ENCODE assay signal across 12 mouse cellular contexts in genomic region chr11:103118866-103119265, GRCm38 (mm10). TPM values are rescaled to one million over a fixed set of nuclear protein-coding genes. Genes with fewer than 3 reads are reported as not detected.
DNase-seq lines count a peak whose midpoint lies in the region; ATAC-seq and TF ChIP-seq lines count a peak whose summit lies in the region.
"Had no signal": no experiment of that assay in that cellular context is flagged by ENCODE, and none has a peak within 500 bp of the region (broad histone marks: within the 10 kb centered on the region; RNA-seq: fewer than 3 reads in every experiment).

No protein-coding gene starts in this region.

- no peak overlapping the region for H3K27ac ChIP-seq in lung, embryonic 14.5 days (ENCODE audit: low read depth)
- no peak overlapping the region for H3K27ac ChIP-seq in limb, embryonic 10.5 days
- H3K27ac ChIP-seq in neural tube, embryonic 15.5 days (replicated peaks) = no peak overlapping the region

- TF ChIP-seq CTCF in lung, embryonic 14.5 days (IDR thresholded peaks at IDR 0.05; ENCODE audit: low read depth) = no peak

- H3K4me2 ChIP-seq in lung, embryonic 14.5 days = peak overlapping the region; percentile 96
- peak overlapping the region; percentile 90 for H3K4me2 ChIP-seq in neural tube, embryonic 15.5 days

- ATAC-seq in erythroblast, adult 5-6 weeks (replicated peaks; ENCODE audit: low FRiP score, poor library complexity, severe bottlenecking) = no peak
- ATAC-seq in lung, embryonic 14.5 days (ENCODE audit: insufficient read depth) = no peak
- ATAC-seq in neural tube, embryonic 15.5 days (ENCODE audit: low FRiP score) = no peak
- ATAC-seq: activated CD4-positive, CD25-positive, alpha-beta regulatory T cell, adult 4 months had no signal

- DNase-seq in lung, embryonic 14.5 days = no peak
- no peak for DNase-seq in lung, postnatal 10 days
- DNase-seq in limb, embryonic 10.5 days (ENCODE audit: low spot score) = no peak
- DNase-seq in urinary bladder, adult 18-20 months (ENCODE audit: low spot score in 2 of 2) = no peak
- no peak for DNase-seq in thymus, adult 18-20 months
- DNase-seq: cerebellum, adult 9-10 months; gastrocnemius, postnatal 10 days; thymus, adult 2 months had no signal

- H3K4me3 ChIP-seq in erythroblast, embryonic 14.5 days (replicated peaks) = peak overlapping the region; percentile 96
- H3K4me3 ChIP-seq in lung, embryonic 14.5 days (ENCODE audit: low read depth, low read length) = peak overlapping the region; percentile 68
- 0 out of 2 replicates have a peak overlapping the region, but pooled peaks have one; percentile 59 for H3K4me3 ChIP-seq in limb, embryonic 10.5 days
- H3K4me3 ChIP-seq in neural tube, embryonic 15.5 days (replicated peaks) = peak overlapping the region; percentile 63

- no peaks in the 10 kb centered on the region for H3K9me3 ChIP-seq in erythroblast, embryonic 14.5 days (ENCODE audit: control insufficient read depth, low read length)
- H3K9me3 ChIP-seq in lung, embryonic 14.5 days (ENCODE audit: low read depth, low read length) = no peaks in the 10 kb centered on the region
- H3K9me3 ChIP-seq in limb, embryonic 10.5 days (replicated peaks) = no peaks in the 10 kb centered on the region
- no peaks in the 10 kb centered on the region for H3K9me3 ChIP-seq in neural tube, embryonic 15.5 days (replicated peaks)

- peaks cover 45% of the 10 kb centered on the region for H3K4me1 ChIP-seq in erythroblast, embryonic 14.5 days (ENCODE audit: control insufficient read depth)
- H3K4me1 ChIP-seq in lung, embryonic 14.5 days (ENCODE audit: insufficient read depth) = peaks cover 4% of the 10 kb centered on the region
- peaks cover 36% of the 10 kb centered on the region for H3K4me1 ChIP-seq in limb, embryonic 10.5 days
- H3K4me1 ChIP-seq in neural tube, embryonic 15.5 days = peaks cover 30% of the 10 kb centered on the region

- H3K27me3 ChIP-seq in erythroblast, embryonic 14.5 days (ENCODE audit: control insufficient read depth) = peaks cover 4% of the 10 kb centered on the region
- H3K27me3 ChIP-seq in lung, embryonic 14.5 days (ENCODE audit: insufficient read depth, low read length) = no peaks in the 10 kb centered on the region
- H3K27me3 ChIP-seq in limb, embryonic 10.5 days (ENCODE audit: low read depth, poor library complexity, severe bottlenecking) = peaks cover 2% of the 10 kb centered on the region; the same call in 1 of the 2 replicates
- no peaks in the 10 kb centered on the region for H3K27me3 ChIP-seq in neural tube, embryonic 15.5 days (replicated peaks)

- H3K9ac ChIP-seq in lung, embryonic 14.5 days = 0 out of 2 replicates have a peak overlapping the region, but pooled peaks have one; percentile 26
- peak overlapping the region; percentile 18; the same call in 1 of the 2 replicates for H3K9ac ChIP-seq in neural tube, embryonic 15.5 days (replicated peaks)

- H3K36me3 ChIP-seq in erythroblast, embryonic 14.5 days (ENCODE audit: control insufficient read depth) = peaks cover 12% of the 10 kb centered on the region
- no peaks in the 10 kb centered on the region; the same call in 1 of the 2 replicates for H3K36me3 ChIP-seq in lung, embryonic 14.5 days (ENCODE audit: insufficient read depth)
- H3K36me3 ChIP-seq in limb, embryonic 10.5 days = no peaks in the 10 kb centered on the region
- H3K36me3 ChIP-seq in neural tube, embryonic 15.5 days = no peaks in the 10 kb centered on the region

- 80% methylated on average over 2 of the region's 2 CpGs for WGBS in lung, embryonic 14.5 days
- WGBS in limb, embryonic 10.5 days = 96% methylated on average over 2 of the region's 2 CpGs
- 85% methylated on average over 2 of the region's 2 CpGs for WGBS in neural tube, embryonic 15.5 days

RNA-seq across cellular contexts. Expression of gene Hexim1, which starts 2.8 kb away (rescaled TPM):
- 7.6 and 7.7 TPM in 2 replicates for polyA plus RNA-seq in erythroblast, embryonic 14.5 days (2012)
- total RNA-seq in erythroblast, adult 5-6 weeks (2015; ENCODE audit: low replicate concordance) = 14.8 and 15.9 TPM in 2 replicates
- total RNA-seq in erythroblast, adult 5-6 weeks (2017; ENCODE audit: low replicate concordance) = 27.9 and 36.7 TPM in 2 replicates
- polyA plus RNA-seq in lung, embryonic 14.5 days (2014; fragmentation: Nextera tagmentation; extraction: Ambion mirVana) = 5.3 and 5.8 TPM in 2 replicates
- polyA plus RNA-seq in limb, embryonic 10.5 days (2016; fragmentation: Nextera tagmentation; extraction: Ambion mirVana) = 1.8 and 2.4 TPM in 2 replicates
- 4.3 and 4.5 TPM in 2 replicates for polyA plus RNA-seq in neural tube, embryonic 15.5 days (2015; fragmentation: Nextera tagmentation; extraction: Ambion mirVana)

RNA-seq across cellular contexts. Expression of gene Hexim2, which starts 13.4 kb away (rescaled TPM):
- 2.5 and 3.4 TPM in 2 replicates for polyA plus RNA-seq in erythroblast, embryonic 14.5 days (2012)
- 0.96 and 3.1 TPM in 2 replicates for total RNA-seq in erythroblast, adult 5-6 weeks (2015; ENCODE audit: low replicate concordance)
- total RNA-seq in erythroblast, adult 5-6 weeks (2017; ENCODE audit: low replicate concordance) = 2.4 and 9.5 TPM in 2 replicates
- polyA plus RNA-seq in lung, embryonic 14.5 days (2014; fragmentation: Nextera tagmentation; extraction: Ambion mirVana) = 9.3 and 9.5 TPM in 2 replicates
- polyA plus RNA-seq in limb, embryonic 10.5 days (2016; fragmentation: Nextera tagmentation; extraction: Ambion mirVana) = 10.1 and 12.3 TPM in 2 replicates
- polyA plus RNA-seq in neural tube, embryonic 15.5 days (2015; fragmentation: Nextera tagmentation; extraction: Ambion mirVana) = 28.4 and 29.0 TPM in 2 replicates

RNA-seq across cellular contexts. Expression of gene Acbd4, which starts 17.4 kb away (rescaled TPM):
- polyA plus RNA-seq in erythroblast, embryonic 14.5 days (2012) = 67.7 and 78.7 TPM in 2 replicates
- total RNA-seq in erythroblast, adult 5-6 weeks (2015; ENCODE audit: low replicate concordance) = 6.7 and 15.3 TPM in 2 replicates
- 25.0 TPM in 2 replicates for total RNA-seq in erythroblast, adult 5-6 weeks (2017; ENCODE audit: low replicate concordance)
- 11.0 and 14.4 TPM in 2 replicates for polyA plus RNA-seq in lung, embryonic 14.5 days (2014; fragmentation: Nextera tagmentation; extraction: Ambion mirVana)
- 4.0 and 5.1 TPM in 2 replicates for polyA plus RNA-seq in limb, embryonic 10.5 days (2016; fragmentation: Nextera tagmentation; extraction: Ambion mirVana)
- polyA plus RNA-seq in neural tube, embryonic 15.5 days (2015; fragmentation: Nextera tagmentation; extraction: Ambion mirVana) = 9.3 and 10.4 TPM in 2 replicates

RNA-seq across cellular contexts. Expression of gene Plcd3, which starts 17.4 kb away (rescaled TPM):
- polyA plus RNA-seq in erythroblast, embryonic 14.5 days (2012) = 0.06 and 0.17 TPM in 2 replicates
- total RNA-seq in erythroblast, adult 5-6 weeks (2015; ENCODE audit: low replicate concordance) = not detected in 2 replicates
- 0.70 and 1.0 TPM in 2 replicates for total RNA-seq in erythroblast, adult 5-6 weeks (2017; ENCODE audit: low replicate concordance)
- polyA plus RNA-seq in lung, embryonic 14.5 days (2014; fragmentation: Nextera tagmentation; extraction: Ambion mirVana) = 1.0 and 2.5 TPM in 2 replicates
- 1.5 and 1.8 TPM in 2 replicates for polyA plus RNA-seq in limb, embryonic 10.5 days (2016; fragmentation: Nextera tagmentation; extraction: Ambion mirVana)
- 3.2 and 3.4 TPM in 2 replicates for polyA plus RNA-seq in neural tube, embryonic 15.5 days (2015; fragmentation: Nextera tagmentation; extraction: Ambion mirVana)

RNA-seq across cellular contexts. Expression of gene Fmnl1, which starts 52.0 kb away (rescaled TPM):
- polyA plus RNA-seq in erythroblast, embryonic 14.5 days (2012) = 0.20 and 0.39 TPM in 2 replicates
- 70.7 and 93.0 TPM in 2 replicates for total RNA-seq in erythroblast, adult 5-6 weeks (2015; ENCODE audit: low replicate concordance)
- total RNA-seq in erythroblast, adult 5-6 weeks (2017; ENCODE audit: low replicate concordance) = 8.6 and 16.9 TPM in 2 replicates
- polyA plus RNA-seq in lung, embryonic 14.5 days (2014; fragmentation: Nextera tagmentation; extraction: Ambion mirVana) = 2.5 and 2.8 TPM in 2 replicates
- 0.49 and 0.73 TPM in 2 replicates for polyA plus RNA-seq in limb, embryonic 10.5 days (2016; fragmentation: Nextera tagmentation; extraction: Ambion mirVana)
- polyA plus RNA-seq in neural tube, embryonic 15.5 days (2015; fragmentation: Nextera tagmentation; extraction: Ambion mirVana) = 8.6 and 10.8 TPM in 2 replicates
